Comparison of ENCODE assay signal across 19 mouse cellular contexts in genomic region chr11:101071810-101072428, GRCm38 (mm10). TPM values are rescaled to one million over a fixed set of nuclear protein-coding genes. Genes with fewer than 3 reads are reported as not detected.
DNase-seq lines count a peak whose midpoint lies in the region; ATAC-seq lines count a peak whose summit lies in the region.
"Had no signal": no experiment of that assay in that cellular context is flagged by ENCODE, and none has a peak within 500 bp of the region (broad histone marks: within the 10 kb centered on the region; RNA-seq: fewer than 3 reads in every experiment).

No protein-coding gene starts in this region.

- H3K9me3 ChIP-seq in kidney, embryonic 15.5 days (replicated peaks) = no peaks in the 10 kb centered on the region
- no peaks in the 10 kb centered on the region for H3K9me3 ChIP-seq in limb, embryonic 10.5 days (replicated peaks)
- H3K9me3 ChIP-seq: embryonic facial prominence, embryonic 10.5 days; embryonic facial prominence, embryonic 12.5 days; forebrain, embryonic 13.5 days; forebrain, embryonic 15.5 days had no signal

- H3K27me3 ChIP-seq in kidney, embryonic 15.5 days = peaks cover 18% of the 10 kb centered on the region
- peaks cover 62% of the 10 kb centered on the region for H3K27me3 ChIP-seq in limb, embryonic 10.5 days (ENCODE audit: low read depth, poor library complexity, severe bottlenecking)
- H3K27me3 ChIP-seq: forebrain, embryonic 15.5 days had no signal

- peak; percentile 65 for DNase-seq in cerebellum, adult 11-12 months
- DNase-seq in cerebellum, adult 18-20 months = no peak
- peak; percentile 65 for DNase-seq in cerebellum, adult 9-11 months
- DNase-seq in cerebellum, postnatal 36 days = no peak
- peak; percentile 9 for DNase-seq in kidney, postnatal 10 days
- DNase-seq in limb, embryonic 10.5 days (ENCODE audit: low spot score) = no peak
- DNase-seq in adipocyte (ENCODE audit: low spot score) = no peak
- DNase-seq: adrenal gland, adult 2 months; adrenal gland, postnatal 14 days; adrenal gland, postnatal 36 days; cerebellum, adult 2 months; forebrain, postnatal 0 days had no signal

- H3K4me1 ChIP-seq in kidney, embryonic 15.5 days = peaks cover 20% of the 10 kb centered on the region
- H3K4me1 ChIP-seq in limb, embryonic 10.5 days = peaks cover 11% of the 10 kb centered on the region

- no peak overlapping the region for H3K4me3 ChIP-seq in kidney, embryonic 15.5 days (replicated peaks)
- H3K4me3 ChIP-seq in limb, embryonic 10.5 days = 0 out of 2 replicates have a peak overlapping the region, but pooled peaks have one; percentile 2
- H3K4me3 ChIP-seq: embryonic facial prominence, embryonic 12.5 days; forebrain, embryonic 13.5 days; forebrain, embryonic 15.5 days had no signal

- H3K4me2 ChIP-seq in kidney, embryonic 15.5 days = no peak overlapping the region
- H3K4me2 ChIP-seq: embryonic facial prominence, embryonic 12.5 days; forebrain, embryonic 13.5 days; forebrain, embryonic 15.5 days had no signal

- H3K36me3 ChIP-seq in kidney, embryonic 15.5 days = 0 out of 2 replicates have a peak, but pooled peaks cover 5% of the 10 kb centered on the region
- no peaks in the 10 kb centered on the region for H3K36me3 ChIP-seq in limb, embryonic 10.5 days
- H3K36me3 ChIP-seq: embryonic facial prominence, embryonic 10.5 days; embryonic facial prominence, embryonic 12.5 days; forebrain, embryonic 15.5 days had no signal

- no peak overlapping the region for H3K27ac ChIP-seq in kidney, embryonic 15.5 days
- no peak overlapping the region for H3K27ac ChIP-seq in limb, embryonic 10.5 days
- H3K27ac ChIP-seq: embryonic facial prominence, embryonic 10.5 days; embryonic facial prominence, embryonic 12.5 days; forebrain, embryonic 13.5 days; forebrain, embryonic 15.5 days had no signal

- no peak for ATAC-seq in kidney, embryonic 15.5 days (replicated peaks; ENCODE audit: low FRiP score)
- ATAC-seq: forebrain, embryonic 13.5 days; forebrain, embryonic 15.5 days; forebrain, postnatal 0 days had no signal

- H3K9ac ChIP-seq in kidney, embryonic 15.5 days = no peak overlapping the region
- H3K9ac ChIP-seq: embryonic facial prominence, embryonic 12.5 days; forebrain, embryonic 13.5 days; forebrain, embryonic 15.5 days; forebrain, postnatal 0 days had no signal

- WGBS in kidney, embryonic 15.5 days = 73% methylated on average over 14 of the region's 14 CpGs
- WGBS in limb, embryonic 10.5 days = 72% methylated on average over 14 of the region's 14 CpGs

RNA-seq across cellular contexts. Expression of gene Naglu, which starts 2.1 kb away (rescaled TPM):
- 16.8 TPM in 2 replicates for polyA plus RNA-seq in kidney, embryonic 15.5 days (2015; fragmentation: Nextera tagmentation; extraction: Ambion mirVana)
- polyA plus RNA-seq in limb, embryonic 10.5 days (2016; fragmentation: Nextera tagmentation; extraction: Ambion mirVana) = 4.9 and 5.9 TPM in 2 replicates

RNA-seq across cellular contexts. Expression of gene Hsd17b1, which starts 6.3 kb away (rescaled TPM):
- 0.19 and 0.24 TPM in 2 replicates for polyA plus RNA-seq in kidney, embryonic 15.5 days (2015; fragmentation: Nextera tagmentation; extraction: Ambion mirVana)
- not detected in 2 replicates for polyA plus RNA-seq in limb, embryonic 10.5 days (2016; fragmentation: Nextera tagmentation; extraction: Ambion mirVana)
- polyA plus RNA-seq: C2C12; embryonic facial prominence, embryonic 10.5 days; embryonic facial prominence, embryonic 14.5 days; forebrain, embryonic 13.5 days; forebrain, postnatal 0 days had no signal

RNA-seq across cellular contexts. Expression of gene Coasy, which starts 10.4 kb away (rescaled TPM):
- 46.3 and 46.7 TPM in 2 replicates for polyA plus RNA-seq in kidney, embryonic 15.5 days (2015; fragmentation: Nextera tagmentation; extraction: Ambion mirVana)
- 42.3 and 45.3 TPM in 2 replicates for polyA plus RNA-seq in limb, embryonic 10.5 days (2016; fragmentation: Nextera tagmentation; extraction: Ambion mirVana)

RNA-seq across cellular contexts. Expression of gene Mlx, which starts 15.2 kb away (rescaled TPM):
- 44.9 and 46.9 TPM in 2 replicates for polyA plus RNA-seq in kidney, embryonic 15.5 days (2015; fragmentation: Nextera tagmentation; extraction: Ambion mirVana)
- polyA plus RNA-seq in limb, embryonic 10.5 days (2016; fragmentation: Nextera tagmentation; extraction: Ambion mirVana) = 41.3 and 49.6 TPM in 2 replicates

RNA-seq across cellular contexts. Expression of gene Psmc3ip, which starts 23.3 kb away (rescaled TPM):
- polyA plus RNA-seq in kidney, embryonic 15.5 days (2015; fragmentation: Nextera tagmentation; extraction: Ambion mirVana) = 37.3 and 38.0 TPM in 2 replicates
- polyA plus RNA-seq in limb, embryonic 10.5 days (2016; fragmentation: Nextera tagmentation; extraction: Ambion mirVana) = 73.1 and 74.0 TPM in 2 replicates

Comparison
In these comparisons a context has a peak if more than half of its experiments do, and no peak if none do; other contexts are left out.
1. DNase-seq: peak in cerebellum, adult 11-12 months (single experiment), cerebellum, adult 9-11 months (single experiment) and kidney, postnatal 10 days (single experiment); none in cerebellum, adult 18-20 months (0 of 2), cerebellum, postnatal 36 days (0 of 2), limb, embryonic 10.5 days (single experiment) and adipocyte (single experiment).